Mouse (Mus musculus) stomach, postnatal 0 days (tissue): ENCODE measurements at regions not wholly inside any gene's neighbourhood (a gene's known extent, or its start where the extent isn't known, plus 50 kb on each side); places are given as distances from the start of the nearest gene placed in this dataset.

Experiments
- CTCF ChIP-seq: IDR thresholded peaks from 2 replicates; pipeline ENCODE4 v1.5.1; 2016; ENCODE audit warnings: antibody characterized with exemption, low read depth, mild to moderate bottlenecking, moderate library complexity
- EP300 ChIP-seq: optimal IDR thresholded peaks from 2 replicates; pipeline ENCODE3; 2016; ENCODE audit warnings: antibody characterized with exemption

DNA sequence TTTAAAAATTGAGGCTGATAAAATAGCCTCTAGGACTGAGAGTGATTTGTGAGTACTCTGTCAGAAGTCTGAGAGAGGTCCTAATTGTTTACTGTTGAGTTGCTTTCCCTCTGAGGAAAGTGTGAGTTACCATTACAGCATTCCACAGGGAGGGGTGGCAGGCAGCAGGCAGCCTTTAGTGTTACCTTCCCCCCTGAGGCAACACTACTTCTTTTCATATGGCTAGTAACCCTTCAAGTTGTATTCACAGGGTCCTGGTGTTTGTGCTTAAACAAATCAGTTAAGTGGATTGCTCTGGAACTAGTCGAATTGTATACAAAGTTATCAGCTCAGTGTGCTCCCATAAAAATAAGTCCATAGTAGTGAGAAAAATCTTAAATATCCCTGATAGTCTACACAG, 2845.7 kb upstream of the Gm7489 start:
- TF ChIP-seq CTCF (no peak), EP300 (no peak)
